Mouse (Mus musculus) cerebellum, adult 9-11 months (tissue): ENCODE measurements around the gene Irs2.

Source experiments
- DNase-seq: peaks from one replicate; pipeline ENCODE4 v3.0.0; 2022

Gene Irs2

GRCm38 (mm10) chr8:11008842-11009420, 673 bp upstream of the Irs2 start:
- peak; percentile 98 for DNase-seq

DNA sequence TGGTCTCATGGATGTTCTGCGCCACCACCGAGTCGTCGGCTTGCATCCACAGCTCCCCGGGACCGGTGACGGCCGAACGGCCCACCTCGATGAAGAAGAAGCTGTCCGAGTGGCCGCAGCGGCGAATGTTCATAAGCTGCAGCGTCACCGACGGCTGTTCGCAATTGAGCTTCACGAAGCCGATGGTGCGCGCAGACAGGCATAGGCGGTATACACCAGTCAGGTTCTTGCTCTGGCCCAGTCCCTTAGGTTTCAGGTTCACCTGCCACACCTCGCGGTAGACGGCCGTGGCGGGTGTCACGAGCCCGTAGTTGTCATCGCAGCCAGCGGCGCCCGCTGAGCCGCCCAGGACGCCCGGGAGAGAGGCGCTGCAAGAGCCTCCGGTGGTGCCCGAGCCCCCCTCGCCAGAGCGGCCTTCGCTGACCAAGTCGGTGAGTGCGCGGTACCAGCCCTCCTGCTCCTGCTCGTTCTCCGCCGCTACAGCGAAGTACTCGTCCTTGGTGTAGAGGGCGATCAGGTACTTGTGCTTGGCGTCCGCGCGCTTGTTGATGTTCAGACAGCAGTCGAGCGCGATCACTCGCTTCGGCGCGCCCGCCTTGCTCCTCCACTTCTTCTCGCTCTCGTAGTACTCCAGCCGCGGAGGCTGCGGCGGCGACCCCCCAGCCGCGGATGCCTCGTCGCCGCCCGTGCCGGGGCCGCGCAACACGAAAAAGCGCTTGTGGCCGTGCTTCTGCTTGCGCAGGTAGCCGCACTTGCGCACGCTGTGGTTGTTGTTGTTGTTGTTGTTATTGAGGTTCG, 478 bp downstream of the Irs2 start:
- DNase-seq: peak; percentile 75

- DNase-seq: peak; percentile 92
Measured at GRCm38 (mm10) chr8:11007001-11007580, 1.2 kb downstream of the Irs2 start.

- peak; percentile 75 for DNase-seq
Measured at GRCm38 (mm10) chr8:11006276-11006630, 2.0 kb downstream of the Irs2 start.

DNA sequence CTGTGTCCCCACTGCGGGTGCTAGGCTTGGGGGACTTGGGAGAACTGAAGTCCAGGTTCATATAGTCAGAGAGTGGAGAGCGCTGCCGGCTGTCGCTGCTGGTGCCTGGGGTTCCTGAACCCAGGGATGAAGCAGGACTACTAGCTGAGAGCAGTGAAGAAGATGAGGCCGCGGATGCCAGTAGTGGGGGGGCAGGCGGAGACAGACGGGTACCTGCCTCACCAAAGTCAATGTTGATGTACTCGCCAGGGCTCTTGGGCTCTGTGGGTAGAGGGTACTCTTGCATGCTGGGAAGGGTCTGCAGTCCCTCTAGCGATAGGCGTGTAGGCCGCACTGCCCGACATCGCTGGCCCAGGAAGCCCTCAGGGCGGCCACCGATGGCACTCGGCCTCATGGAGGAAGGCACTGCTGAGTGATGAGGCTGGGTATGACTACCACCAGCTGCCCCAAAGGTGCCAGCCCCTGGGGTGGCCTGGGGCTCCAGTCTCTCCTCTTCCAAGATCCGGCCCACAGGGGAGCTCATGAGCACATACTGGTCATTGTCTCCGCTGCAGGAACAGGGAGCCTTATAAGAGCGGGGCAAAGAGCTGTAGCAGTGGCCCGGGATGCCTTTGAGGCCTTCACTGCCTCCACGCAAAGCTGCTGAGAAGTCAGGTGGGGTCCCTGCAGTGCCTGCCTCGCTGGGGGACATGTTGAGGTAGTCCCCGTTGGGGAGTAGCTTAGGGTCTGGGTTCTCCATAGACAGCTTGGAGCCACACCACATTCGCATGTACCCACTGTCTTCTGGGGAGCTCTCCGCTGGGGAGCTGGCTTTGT, 2.6 kb downstream of the Irs2 start:
- peak; percentile 59 for DNase-seq

- peak; percentile 51 for DNase-seq
Measured at GRCm38 (mm10) chr8:11004781-11005459, 3.3 kb downstream of the Irs2 start.

GRCm38 (mm10) chr8:11003917-11004470, 4.3 kb downstream of the Irs2 start:
- DNase-seq: no peak

GRCm38 (mm10) chr8:11003253-11003652, 5.0 kb downstream of the Irs2 start:
- DNase-seq: no peak

- DNase-seq: no peak
Measured at GRCm38 (mm10) chr8:11002816-11003215, 5.4 kb downstream of the Irs2 start.

DNA sequence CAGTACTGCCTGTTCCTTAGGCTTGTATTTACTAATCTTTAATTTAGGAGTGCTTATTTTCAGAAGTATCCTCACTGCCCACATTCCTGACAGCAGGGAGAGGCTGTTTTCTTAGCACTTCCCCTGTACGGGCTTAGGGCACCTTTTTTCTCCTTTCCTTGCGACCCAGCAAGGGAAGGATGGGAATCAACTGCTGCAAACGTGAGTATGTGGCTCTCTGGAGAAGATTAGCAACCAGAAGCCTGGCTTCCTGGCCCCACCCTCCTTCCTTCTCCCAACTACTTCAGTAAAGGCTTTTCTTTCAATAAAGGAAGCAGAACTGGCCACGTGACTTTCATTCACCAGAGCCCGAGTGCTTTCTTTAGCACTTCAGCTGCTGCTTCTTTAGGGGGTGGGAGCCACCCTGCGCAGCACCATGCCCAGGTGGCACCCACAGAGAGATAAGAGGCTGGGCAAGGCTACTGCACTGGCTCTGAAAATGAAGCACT, 7.2 kb downstream of the Irs2 start:
- no peak for DNase-seq

DNA sequence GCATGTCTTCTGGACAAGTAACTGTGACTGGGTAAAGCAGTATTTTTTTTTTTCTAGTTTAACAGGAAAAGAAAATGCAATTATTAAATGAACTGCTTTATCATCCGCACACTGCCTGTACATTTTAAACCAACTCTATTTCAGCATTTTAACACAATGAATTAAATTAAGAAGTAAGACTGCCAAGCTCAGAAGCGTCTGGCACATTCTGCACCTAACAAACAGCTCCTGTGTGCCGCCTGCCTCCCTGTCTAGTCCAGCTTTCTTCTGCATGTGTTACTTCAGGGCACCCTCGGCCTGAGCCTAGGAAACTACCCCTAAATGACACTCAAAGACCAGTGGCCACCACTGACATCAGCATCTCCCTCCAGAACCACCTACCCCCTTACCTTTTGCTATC, 8.7 kb downstream of the Irs2 start:
- no peak for DNase-seq

DNA sequence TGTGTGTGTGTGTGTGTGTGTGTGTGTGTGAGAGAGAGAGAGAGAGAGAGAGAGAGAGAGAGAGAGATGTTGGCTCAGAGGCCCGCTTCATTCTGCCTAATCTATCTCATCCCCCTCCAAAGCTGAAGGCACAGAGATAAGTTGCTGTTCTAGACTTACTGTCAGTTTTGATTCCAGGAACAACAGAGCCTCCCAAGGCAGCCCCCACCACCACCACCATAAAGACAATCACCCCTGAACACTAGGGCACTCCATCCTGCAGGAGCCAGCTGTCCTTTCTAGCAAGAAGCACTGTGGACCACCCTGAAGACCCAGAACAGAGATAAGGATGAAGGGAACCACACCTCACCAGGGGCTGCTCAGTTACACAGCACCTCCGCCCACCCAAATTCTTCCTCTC, 12.0 kb downstream of the Irs2 start:
- DNase-seq: no peak

DNA sequence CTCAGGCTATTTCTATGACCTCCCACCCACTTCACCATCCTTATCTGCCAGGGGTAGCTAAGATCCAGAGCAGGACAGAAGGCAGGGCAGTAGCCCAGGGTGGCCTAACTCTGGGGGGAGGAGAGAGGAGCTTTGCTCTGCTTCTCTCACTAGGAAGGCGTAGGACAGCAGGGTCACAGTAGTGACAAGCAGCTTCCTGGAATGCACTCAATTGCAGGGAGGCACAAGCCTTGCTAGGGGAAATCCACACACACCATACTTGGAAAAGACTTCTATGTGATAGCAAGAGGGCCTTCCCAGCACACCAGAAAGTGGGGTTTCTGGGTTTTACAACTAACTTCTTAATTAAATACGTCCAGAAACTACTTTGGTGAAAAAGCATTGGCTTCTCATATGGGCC, 12.5 kb downstream of the Irs2 start:
- no peak for DNase-seq

- DNase-seq: no peak
Measured at GRCm38 (mm10) chr8:10994390-10994954, 13.8 kb downstream of the Irs2 start.

DNA sequence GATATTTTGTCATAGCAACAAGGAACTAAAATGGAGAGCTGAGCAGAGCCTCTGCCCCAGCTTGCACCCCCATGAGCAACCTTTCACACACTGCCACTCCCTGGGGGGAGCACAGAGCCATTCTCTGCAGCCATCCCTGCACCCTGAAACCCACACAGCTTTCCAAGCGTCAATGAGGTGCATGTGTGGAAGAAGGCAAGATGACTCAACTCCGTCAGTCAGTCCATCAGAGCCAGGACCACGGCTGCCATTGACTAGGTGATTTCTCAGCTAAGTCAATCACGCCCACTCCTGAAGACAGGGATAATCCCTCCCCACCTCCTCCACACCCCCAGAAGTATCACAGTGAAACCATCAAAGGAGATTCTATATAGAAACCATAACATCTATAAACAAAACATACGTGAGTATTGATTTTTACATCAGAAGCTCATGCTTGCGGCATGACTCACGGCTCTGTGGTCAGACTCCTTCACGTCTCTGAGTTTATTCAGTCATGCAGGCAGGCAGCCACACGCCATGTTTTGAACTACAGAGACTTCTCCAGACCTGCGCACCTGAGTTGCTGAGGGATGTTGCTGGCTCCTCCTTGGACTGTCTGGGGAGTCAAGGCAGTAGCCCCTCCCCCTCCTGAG, 14.6 kb downstream of the Irs2 start:
- DNase-seq: no peak

DNA sequence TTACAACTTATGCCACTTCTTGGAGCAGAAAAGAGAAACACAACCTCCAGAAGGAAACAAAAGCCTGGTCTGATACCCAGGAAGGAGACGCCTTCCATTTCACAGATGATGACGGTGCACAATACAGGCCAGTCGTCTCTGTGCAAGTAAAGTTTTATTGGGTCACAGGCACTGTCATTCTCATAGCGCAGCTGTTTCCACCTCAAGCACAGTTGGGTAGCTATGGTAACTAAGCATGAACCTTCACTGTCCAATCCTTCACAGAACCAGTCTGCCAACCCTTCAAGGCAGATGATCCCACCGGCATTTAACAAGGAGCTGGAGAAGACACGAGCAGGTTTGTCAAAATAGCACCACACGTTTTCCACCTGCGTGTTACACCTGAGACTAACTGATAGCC, 16.2 kb downstream of the Irs2 start:
- no peak for DNase-seq

GRCm38 (mm10) chr8:10991323-10991722, 16.9 kb downstream of the Irs2 start:
- DNase-seq: no peak

- no peak for DNase-seq
Measured at GRCm38 (mm10) chr8:10990421-10991110, 17.7 kb downstream of the Irs2 start.

DNA sequence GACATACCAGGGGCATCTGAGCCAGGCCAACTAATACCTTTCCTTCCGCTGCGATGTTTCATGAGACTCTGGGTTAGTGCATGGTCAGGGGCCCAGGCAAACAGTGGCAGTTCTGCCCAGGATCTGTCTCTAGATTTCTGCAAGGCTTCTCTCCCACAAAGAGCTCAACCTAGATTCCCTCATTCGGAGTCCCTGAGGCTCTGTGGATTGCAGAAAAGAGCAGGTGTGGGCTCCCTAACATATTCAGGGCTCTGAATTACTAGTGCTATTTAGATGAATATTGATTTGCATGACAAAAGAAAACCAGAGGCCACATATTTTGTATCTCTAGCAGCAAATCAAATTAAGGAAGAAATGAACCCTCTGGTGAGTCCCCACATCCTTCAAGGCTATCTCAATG, 18.3 kb downstream of the Irs2 start:
- no peak for DNase-seq

DNA sequence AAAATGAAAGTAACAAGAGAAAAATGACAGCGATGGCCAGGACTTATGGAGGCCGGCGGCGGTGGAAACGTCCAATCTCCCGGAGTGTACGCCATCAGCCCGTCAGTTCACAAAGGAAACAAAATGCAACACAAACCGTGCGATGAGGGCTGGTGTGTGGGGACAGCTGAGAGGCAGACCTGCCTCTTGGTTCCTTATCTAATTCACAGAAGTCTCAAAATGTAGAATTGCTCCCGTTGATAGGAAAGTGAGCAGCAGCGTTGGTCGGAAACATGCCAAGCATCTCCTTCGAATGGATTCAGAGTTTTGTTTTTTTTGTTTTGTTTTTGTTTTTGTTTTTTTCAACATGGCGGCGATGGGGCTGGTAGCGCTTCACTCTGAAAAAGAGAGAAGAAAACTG, 21.6 kb downstream of the Irs2 start:
- DNase-seq: no peak

DNA sequence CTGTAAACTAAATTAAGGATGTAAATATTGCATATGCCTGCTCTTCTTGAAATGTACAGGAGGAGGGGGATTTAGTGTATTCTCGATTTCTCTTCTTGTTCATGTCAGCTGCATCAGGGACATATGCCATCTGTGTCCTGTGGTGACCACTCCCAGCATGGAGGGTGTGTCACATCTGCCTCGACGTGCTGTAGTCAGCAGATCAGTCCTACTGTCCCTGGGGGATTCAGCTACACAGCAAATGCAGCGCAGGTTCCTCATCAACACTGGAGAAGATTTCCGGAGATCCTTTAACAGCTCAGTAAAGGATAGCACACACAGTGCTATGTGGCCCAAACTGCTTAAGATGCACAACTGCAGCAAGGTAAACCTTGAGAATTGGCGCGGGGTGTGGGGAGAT, 23.2 kb downstream of the Irs2 start:
- DNase-seq: no peak
